Mouse (Mus musculus): ENCODE results near the gene Actl10.

Actl10 gene

GRCm38 (mm10) chr2:154551927-154552326 lies 351 bp downstream of the Actl10 start:
- no peak for DNase-seq (ENCODE audit: low read depth)

DNA sequence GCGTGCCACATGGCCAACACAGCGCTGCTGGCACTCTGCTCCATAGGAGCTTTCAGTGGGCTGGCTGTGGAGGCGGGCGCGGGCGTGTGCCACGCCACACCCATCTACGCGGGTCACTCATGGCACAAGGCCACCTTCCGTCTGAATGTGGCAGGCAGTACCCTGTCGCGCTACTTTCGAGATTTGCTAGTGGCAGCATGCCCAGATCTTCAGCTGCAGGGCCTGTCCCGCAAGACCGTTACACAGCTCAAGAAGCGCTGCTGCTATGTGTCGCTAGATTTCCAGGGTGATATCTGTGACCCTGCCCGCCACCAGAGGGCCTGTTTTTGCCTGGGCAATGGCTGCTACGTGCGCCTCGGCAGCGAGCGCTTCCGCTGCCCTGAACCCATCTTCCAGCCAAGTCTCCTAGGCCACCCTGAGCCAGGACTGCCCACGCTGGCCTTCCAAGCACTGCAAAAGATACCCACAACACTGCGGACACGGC lies 890 bp downstream of the Actl10 start:
- DNase-seq (ENCODE audit: low read depth): peak; percentile 71

GRCm38 (mm10) chr2:154555235-154555634 lies 3.7 kb downstream of the Actl10 start:
- DNase-seq (ENCODE audit: low read depth): no peak

GRCm38 (mm10) chr2:154557184-154557832 lies 5.7 kb downstream of the Actl10 start:
- DNase-seq (ENCODE audit: low read depth): no peak

GRCm38 (mm10) chr2:154558264-154559039 lies 6.9 kb downstream of the Actl10 start, which contains the start of gene Necab3:
TSS of gene Necab3 (minus strand) at chr2:154558890.
- peak; percentile 50 for DNase-seq (ENCODE audit: low read depth)

DNA sequence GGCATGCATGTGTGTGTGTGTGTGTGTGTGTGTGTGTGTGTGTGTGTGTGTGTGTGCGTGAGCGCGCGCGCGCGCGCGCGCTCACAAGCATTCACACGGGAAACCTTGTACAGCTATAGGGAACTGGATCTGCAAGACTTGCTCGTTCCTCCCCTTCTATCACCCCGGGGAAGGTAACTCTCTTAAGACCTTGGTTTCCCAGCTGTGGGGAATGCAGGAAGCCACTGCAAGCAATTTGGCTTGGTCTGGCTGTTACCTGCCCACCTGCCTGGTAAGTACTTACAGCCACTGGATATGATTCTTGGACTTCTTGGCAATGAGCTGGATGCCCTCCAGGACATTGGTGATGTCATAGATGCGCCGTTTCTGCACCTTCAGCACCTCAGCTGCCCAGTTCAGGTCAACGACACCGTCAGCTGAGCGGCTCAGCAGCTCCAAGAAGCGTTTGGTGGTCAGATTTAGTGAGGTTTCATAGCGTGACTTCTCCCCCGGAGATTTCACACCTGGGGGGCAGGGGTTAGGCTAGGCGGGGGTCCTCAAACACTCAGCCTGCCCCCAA lies 12.1 kb downstream of the Actl10 start:
- no peak for DNase-seq (ENCODE audit: low read depth)

DNA sequence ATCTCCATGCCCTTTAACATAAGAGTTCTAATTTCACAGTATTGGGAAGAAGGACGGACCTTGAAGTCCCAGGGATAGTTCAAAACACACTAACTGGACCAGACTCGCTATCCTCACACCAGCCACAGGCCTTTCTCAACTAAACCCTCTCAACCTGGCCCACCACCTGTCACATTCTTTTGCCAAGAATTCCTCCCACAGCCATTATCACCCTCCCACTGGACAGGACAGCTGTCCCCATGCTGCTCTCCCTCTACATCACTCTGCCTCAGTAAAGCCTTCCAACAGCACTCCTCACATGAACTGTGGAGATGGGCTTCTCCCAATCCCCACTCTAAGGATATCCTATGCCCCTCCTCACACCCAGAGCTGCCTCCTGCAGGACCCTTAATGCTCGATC lies 14.0 kb downstream of the Actl10 start:
- DNase-seq (ENCODE audit: low read depth): no peak

GRCm38 (mm10) chr2:154566641-154567040 lies 15.1 kb downstream of the Actl10 start:
- no peak for DNase-seq (ENCODE audit: low read depth)

DNA sequence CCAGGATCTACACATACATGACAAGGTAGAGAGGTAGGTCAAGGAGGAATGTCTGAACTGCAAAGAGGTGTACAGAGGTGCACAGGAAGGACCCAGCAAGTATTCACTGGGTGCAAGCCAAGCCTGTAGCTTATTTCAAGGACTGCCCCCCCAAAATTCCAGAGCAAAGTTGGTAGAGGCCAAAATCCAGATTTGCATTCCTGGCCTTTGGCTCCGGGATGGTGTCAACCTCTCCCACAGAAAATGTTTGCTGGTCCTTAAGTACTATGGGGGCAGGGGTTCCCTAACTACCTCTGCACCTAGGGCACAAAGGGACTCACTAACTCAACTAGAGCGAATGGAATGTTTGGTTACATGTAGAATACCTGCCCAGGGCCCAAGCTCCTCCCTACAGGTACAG lies 16.2 kb downstream of the Actl10 start:
- DNase-seq (ENCODE audit: low read depth): no peak

DNA sequence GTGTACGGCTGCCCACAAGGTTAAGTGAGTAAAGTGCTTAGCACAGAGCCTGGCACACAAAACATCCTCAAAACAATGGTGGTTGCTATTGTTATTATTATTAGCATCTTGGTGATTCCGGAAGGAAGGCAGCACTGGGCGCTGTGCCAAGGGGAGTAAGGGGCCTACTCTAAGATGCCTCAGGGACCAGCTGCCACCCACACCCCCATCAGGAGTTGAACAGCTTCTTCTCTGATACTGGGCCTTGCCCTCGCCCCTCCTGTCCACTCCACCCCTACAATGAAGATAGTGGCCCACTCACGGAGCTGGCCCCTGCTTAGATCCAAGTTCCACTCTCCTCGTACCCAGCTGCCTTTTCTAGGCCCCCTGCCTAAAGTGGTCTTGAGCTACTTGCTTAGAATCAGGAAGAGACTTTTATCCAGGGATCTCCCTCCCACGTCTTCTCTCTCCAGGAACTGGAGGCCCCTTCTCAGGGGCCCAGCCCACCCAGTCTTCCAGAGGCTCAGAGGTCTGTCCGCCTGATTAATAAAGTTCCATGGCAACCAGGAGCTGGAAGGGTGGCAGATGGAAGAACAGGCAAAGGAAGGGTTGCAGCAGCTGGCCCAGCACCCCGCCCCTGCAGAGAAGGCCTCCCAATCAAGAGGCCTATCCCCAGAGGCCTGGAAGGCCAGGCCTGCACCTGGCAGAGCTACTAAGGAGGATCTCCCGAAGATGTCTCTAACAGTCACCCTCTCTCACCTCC lies 16.9 kb downstream of the Actl10 start:
- DNase-seq (ENCODE audit: low read depth): no peak

GRCm38 (mm10) chr2:154569071-154569748 lies 17.6 kb downstream of the Actl10 start:
- peak; percentile 73 for DNase-seq (ENCODE audit: low read depth)

DNA sequence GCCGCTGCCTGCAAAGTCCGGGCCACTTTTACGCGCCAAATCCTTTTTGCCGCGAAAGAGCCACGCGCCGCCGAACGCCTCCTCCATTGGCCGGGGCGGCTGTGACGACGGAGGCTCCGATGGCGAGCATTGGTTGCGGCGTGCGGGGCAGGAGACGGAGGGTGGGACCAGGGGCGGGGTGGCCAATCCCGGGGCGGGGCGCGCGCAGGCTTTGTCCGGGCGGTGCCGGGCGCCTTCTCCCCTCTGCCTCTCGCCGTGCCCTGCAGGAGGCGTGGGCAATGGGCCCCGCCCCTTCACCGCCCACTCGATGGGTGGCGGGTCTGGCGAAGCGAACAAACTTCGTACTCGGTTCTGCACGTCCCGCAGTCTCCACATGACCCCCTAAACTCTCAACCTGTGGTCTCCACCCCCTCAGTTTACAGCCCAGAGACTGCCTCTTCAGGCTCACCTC lies 18.3 kb downstream of the Actl10 start, which contains the start of gene E2f1:
E2f1 (minus strand) TSS at position 57 of the 451 bp plus-strand sequence.
- peak; percentile 95 for DNase-seq (ENCODE audit: low read depth)

- peak; percentile 26 for DNase-seq (ENCODE audit: low read depth)
Observed at GRCm38 (mm10) chr2:154570666-154571065, 19.1 kb downstream of the Actl10 start.

GRCm38 (mm10) chr2:154571266-154571665 lies 19.7 kb downstream of the Actl10 start:
- peak; percentile 18 for DNase-seq (ENCODE audit: low read depth)

- no peak for DNase-seq (ENCODE audit: low read depth)
Observed at GRCm38 (mm10) chr2:154571976-154572375, 20.4 kb downstream of the Actl10 start.

DNA sequence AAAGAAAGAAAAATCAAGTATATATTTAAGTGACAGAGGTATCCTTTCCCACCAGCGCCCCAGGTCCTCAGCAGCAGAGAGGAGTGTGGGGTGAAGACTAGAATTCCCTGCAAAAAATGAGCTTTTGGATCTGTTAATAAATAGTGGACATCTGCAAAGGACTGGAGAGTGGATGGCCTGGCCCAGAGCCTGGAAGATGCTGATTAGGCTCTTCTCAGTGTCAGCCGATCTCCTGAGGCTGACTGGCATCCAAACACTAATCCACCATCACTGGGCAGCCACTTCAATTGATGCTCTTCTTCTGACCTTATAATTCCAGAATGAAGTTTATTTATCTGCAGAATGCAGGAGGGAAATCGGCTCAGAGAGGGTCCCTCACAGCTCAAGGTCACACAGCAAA lies 21.4 kb downstream of the Actl10 start:
- no peak for DNase-seq (ENCODE audit: low read depth)

- no peak for DNase-seq (ENCODE audit: low read depth)
Observed at GRCm38 (mm10) chr2:154574271-154574670, 22.7 kb downstream of the Actl10 start.

DNA sequence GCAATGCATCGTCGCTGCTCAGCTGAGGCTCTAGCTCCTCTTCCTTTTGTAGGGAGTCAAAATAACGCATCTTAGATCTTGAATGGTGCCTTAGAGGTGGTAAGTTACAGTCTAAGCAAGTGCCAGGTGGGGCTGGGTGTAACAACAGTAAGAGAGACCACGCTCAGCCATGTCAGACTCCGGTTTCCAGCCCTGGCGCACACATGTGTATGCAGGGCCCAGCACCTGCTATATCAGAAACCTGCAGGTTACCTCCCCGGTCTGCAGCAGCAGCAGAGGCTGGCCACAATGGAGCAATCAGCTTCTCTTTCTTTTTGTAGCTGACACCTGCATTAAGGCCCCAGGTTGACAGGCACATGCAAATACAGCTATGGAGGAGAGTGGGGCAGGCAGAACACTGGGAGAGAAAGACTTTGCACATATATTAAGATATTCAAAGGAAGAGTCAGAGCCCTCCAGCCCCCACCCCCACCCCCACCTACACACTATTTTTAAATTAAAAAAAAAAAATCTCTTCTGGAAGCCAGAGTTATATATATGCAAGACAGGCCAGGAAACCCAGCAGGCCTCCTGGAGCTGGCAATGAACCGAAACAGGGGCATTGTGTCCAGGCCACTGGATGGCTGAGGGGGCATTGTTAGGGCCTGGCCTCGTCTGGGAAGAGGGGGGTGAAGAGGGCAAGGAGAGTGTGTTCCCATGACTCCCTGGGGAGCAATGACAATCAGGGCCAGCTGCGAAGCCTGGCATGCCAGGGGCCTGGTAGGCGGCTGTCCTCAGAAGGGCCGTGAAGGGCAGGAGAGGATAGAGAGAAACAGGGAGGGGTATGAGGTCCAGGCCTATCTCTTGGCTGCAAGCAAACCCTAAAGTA lies 25.5 kb downstream of the Actl10 start:
- DNase-seq (ENCODE audit: low read depth): no peak

DNA sequence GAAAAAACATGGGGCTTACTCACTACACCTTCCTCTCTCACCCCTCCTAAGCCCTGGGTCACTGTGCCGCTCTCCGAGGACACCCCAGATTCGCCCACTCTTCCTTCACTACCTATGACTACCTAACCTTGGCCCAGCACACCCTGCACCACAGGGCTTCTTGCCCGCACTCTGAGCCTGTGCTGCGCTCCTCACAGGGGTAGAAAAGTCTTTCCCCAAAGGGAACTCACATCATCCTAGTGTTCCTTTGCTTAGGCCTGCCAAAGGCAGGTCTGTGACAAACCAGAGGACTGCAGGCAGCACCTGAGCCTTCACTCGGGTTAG lies 26.1 kb downstream of the Actl10 start:
- no peak for DNase-seq (ENCODE audit: low read depth)

- DNase-seq (ENCODE audit: low read depth): no peak
Observed at GRCm38 (mm10) chr2:154580586-154580985, 29.0 kb downstream of the Actl10 start.

DNA sequence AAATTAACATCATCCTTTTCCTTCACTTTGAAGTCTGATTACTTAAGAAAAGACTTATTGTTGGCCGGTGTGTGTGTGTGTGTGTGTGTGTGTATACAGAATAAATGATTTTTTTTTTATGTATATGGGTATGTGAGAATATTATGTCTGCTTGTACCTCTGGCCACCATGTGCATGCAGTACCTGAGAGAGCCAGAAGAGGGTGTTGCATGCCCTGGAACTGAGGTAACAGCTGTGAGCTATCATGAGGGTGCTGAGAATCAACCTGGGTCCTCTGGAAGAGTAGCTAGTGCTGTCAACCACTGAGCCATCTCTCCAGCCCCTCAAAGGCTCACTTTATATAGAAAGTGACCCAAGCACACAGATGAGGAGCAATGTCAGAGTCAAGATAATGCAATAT lies 29.8 kb downstream of the Actl10 start:
- no peak for DNase-seq (ENCODE audit: low read depth)

Measured in naive thymus-derived CD4-positive, alpha-beta T cell, adult 2 months (primary cell).